Mouse (Mus musculus) forebrain, embryonic 11.5 days (tissue): ENCODE data around the gene Xpo4. TPM values are rescaled to one million over a fixed set of nuclear protein-coding genes. Genes with fewer than 3 reads are reported as not detected.

Experiments used
- ATAC-seq: fragments of 200-750 bp; cut with Nextera tagmentation; replicated peaks from 2 replicates; pipeline ENCODE4 v1.8.0; 2017; ENCODE audit warnings: moderate TSS enrichment; ENCODE audit not compliant: low FRiP score
- DNase-seq: peaks from one replicate; pipeline ENCODE4 v3.0.0-alpha.2; 2017; ENCODE audit warnings: low spot score
- H3K27ac ChIP-seq: fragments of 300-500 bp; sonication (generic); 2 replicates; pipeline ENCODE4 v1.5.1; 2014; ENCODE audit warnings: low read depth, low read length
- H3K27me3 ChIP-seq: fragments of 300-500 bp; sonication (generic); 2 replicates; pipeline ENCODE4 v1.6.1; 2014; ENCODE audit warnings: mild to moderate bottlenecking, low read length, mixed read lengths; ENCODE audit not compliant: control insufficient read depth, insufficient read depth
- H3K36me3 ChIP-seq: fragments of 300-500 bp; sonication (generic); 2 replicates; pipeline ENCODE4 v1.6.1; 2014; ENCODE audit warnings: mild to moderate bottlenecking, low read length, moderate library complexity, mixed read lengths; ENCODE audit not compliant: control insufficient read depth, insufficient read depth
- H3K4me1 ChIP-seq: fragments of 300-500 bp; sonication (generic); replicated peaks from 2 replicates; pipeline ENCODE4 v1.6.1; 2014; ENCODE audit warnings: low read length, mixed read lengths; ENCODE audit not compliant: control insufficient read depth, insufficient read depth
- H3K4me2 ChIP-seq: fragments of 300-500 bp; sonication (generic); 2 replicates; pipeline ENCODE4 v1.6.1; 2014; ENCODE audit warnings: low read depth, mild to moderate bottlenecking, low read length, moderate library complexity, mixed read lengths; ENCODE audit not compliant: severe bottlenecking
- H3K4me3 ChIP-seq: fragments of 300-500 bp; sonication (generic); 2 replicates; pipeline ENCODE4 v1.5.1; 2014; ENCODE audit warnings: low read depth, low read length
- H3K9ac ChIP-seq: fragments of 300-500 bp; sonication (generic); 2 replicates; pipeline ENCODE4 v1.6.1; 2014; ENCODE audit warnings: low read length
- H3K9me3 ChIP-seq: fragments of 300-500 bp; sonication (generic); 2 replicates; pipeline ENCODE4 v1.6.1; 2016; ENCODE audit warnings: low read length, mixed read lengths; ENCODE audit not compliant: control insufficient read depth
- WGBS: fragments of 180-500 bp; shearing (Covaris S2); extraction: QIAGEN DNeasy Blood & Tissue Kit; methylation state at CpG from one replicate; pipeline ENCODE4 v1.1.7; 2014; 5-methylcytosine and 5-hydroxymethylcytosine counted together
- polyA plus RNA-seq: library from polyadenylated mRNA; unstranded; fragments of >200 nt; fragmentation: Nextera tagmentation; extraction: Ambion mirVana; gene quantifications from 2 replicates; pipeline ENCODE4 v1.2.1, GENCODE M21; 2014

Xpo4 gene
- polyA plus RNA-seq, 1 experiment from 2014 or later, result 39.1 TPM

GRCm38 (mm10) chr14:57634141-57634540 is 31.1 kb downstream of the Xpo4 start:
- Histone ChIP-seq H3K4me1 (0 out of 2 replicates have a peak, but pooled peaks cover 2% of the 10 kb centered on the region), H3K27ac (no peak overlapping the region), H3K4me2 (no peak overlapping the region), H3K27me3 (no peaks in the 10 kb centered on the region), H3K36me3 (no peaks in the 10 kb centered on the region), H3K9ac (no peak overlapping the region), H3K9me3 (no peaks in the 10 kb centered on the region), H3K4me3 (no peak overlapping the region)
- DNase-seq (no peak), ATAC-seq (no peak)
- WGBS, result 47% methylated on average over 5 of the region's 5 CpGs

GRCm38 (mm10) chr14:57629595-57629994 is 35.6 kb downstream of the Xpo4 start:
- H3K4me3 ChIP-seq, result no peak overlapping the region
- peaks cover 3% of the 10 kb centered on the region; the same call in 1 of the 2 replicates for H3K36me3 ChIP-seq
- ATAC-seq, result no peak
- no peaks in the 10 kb centered on the region for H3K27me3 ChIP-seq
- H3K27ac ChIP-seq, result no peak overlapping the region
- H3K4me1 ChIP-seq, result 0 out of 2 replicates have a peak, but pooled peaks cover 2% of the 10 kb centered on the region
- 87% methylated on average over 4 of the region's 4 CpGs for WGBS
- H3K9me3 ChIP-seq, result no peaks in the 10 kb centered on the region
- DNase-seq, result no peak
- H3K9ac ChIP-seq, result no peak overlapping the region
- H3K4me2 ChIP-seq, result no peak overlapping the region

DNA sequence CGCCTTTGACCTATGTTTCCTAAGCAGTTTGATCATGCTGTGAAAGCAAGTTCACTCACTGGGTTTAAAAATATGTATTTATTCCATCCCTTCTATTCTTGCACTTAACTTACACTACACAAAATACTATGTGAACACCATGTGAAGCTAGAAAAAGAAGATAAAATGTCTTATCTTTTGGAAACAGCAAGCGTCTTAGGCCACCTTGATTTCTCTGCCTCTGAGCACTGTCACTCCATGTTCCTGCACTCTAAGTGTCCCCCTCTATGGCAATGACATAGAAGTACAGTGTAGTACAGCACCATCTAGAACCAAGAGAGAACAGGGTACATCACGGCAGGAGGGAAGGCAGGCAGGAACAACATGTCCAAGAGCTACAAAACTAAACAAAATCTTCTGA is 42.3 kb downstream of the Xpo4 start:
- Histone ChIP-seq H3K36me3 (no peaks in the 10 kb centered on the region; the same call in 1 of the 2 replicates), H3K27me3 (no peaks in the 10 kb centered on the region), H3K4me3 (no peak overlapping the region), H3K9ac (no peak overlapping the region), H3K27ac (no peak overlapping the region), H3K9me3 (no peaks in the 10 kb centered on the region), H3K4me1 (0 out of 2 replicates have a peak, but pooled peaks cover 2% of the 10 kb centered on the region), H3K4me2 (no peak overlapping the region)
- 86% methylated on average over 3 of the region's 3 CpGs for WGBS
- DNase-seq (no peak), ATAC-seq (no peak)

DNA sequence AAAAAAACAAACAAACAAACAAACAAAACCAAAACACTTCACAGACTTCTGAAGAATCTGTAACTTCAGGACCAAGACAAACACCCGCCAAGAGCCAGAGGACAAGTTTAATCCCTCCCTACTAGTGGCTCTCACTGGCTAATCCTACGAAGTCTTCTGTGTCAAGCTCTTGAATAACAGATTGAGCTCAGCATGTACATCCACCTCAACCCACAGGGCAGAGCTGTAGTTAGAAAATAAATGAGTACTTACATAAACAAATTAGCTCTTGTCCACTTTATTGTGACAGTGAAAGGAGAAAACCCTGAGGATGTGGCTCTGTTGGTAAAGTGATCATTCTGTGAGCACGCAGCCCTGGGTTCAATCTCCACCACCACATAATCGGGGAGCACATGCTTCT is 43.5 kb downstream of the Xpo4 start:
- Histone ChIP-seq H3K9ac (no peak overlapping the region), H3K4me3 (no peak overlapping the region), H3K27me3 (no peaks in the 10 kb centered on the region), H3K27ac (no peak overlapping the region), H3K36me3 (no peaks in the 10 kb centered on the region; the same call in 1 of the 2 replicates), H3K9me3 (no peaks in the 10 kb centered on the region), H3K4me1 (0 out of 2 replicates have a peak, but pooled peaks cover 2% of the 10 kb centered on the region), H3K4me2 (no peak overlapping the region)
- WGBS, result 64% methylated on average over 4 of the region's 4 CpGs
- no peak for DNase-seq
- ATAC-seq, result no peak

GRCm38 (mm10) chr14:57620598-57621236 is 44.5 kb downstream of the Xpo4 start:
- no peak for ATAC-seq
- no peak overlapping the region for H3K9ac ChIP-seq
- no peak overlapping the region for H3K27ac ChIP-seq
- H3K27me3 ChIP-seq, result no peaks in the 10 kb centered on the region
- no peaks in the 10 kb centered on the region; the same call in 1 of the 2 replicates for H3K36me3 ChIP-seq
- no peak overlapping the region for H3K4me2 ChIP-seq
- H3K4me1 ChIP-seq, result 0 out of 2 replicates have a peak, but pooled peaks cover 4% of the 10 kb centered on the region
- no peaks in the 10 kb centered on the region for H3K9me3 ChIP-seq
- WGBS, result 66% methylated on average over 4 of the region's 4 CpGs
- no peak overlapping the region for H3K4me3 ChIP-seq
- DNase-seq, result no peak

DNA sequence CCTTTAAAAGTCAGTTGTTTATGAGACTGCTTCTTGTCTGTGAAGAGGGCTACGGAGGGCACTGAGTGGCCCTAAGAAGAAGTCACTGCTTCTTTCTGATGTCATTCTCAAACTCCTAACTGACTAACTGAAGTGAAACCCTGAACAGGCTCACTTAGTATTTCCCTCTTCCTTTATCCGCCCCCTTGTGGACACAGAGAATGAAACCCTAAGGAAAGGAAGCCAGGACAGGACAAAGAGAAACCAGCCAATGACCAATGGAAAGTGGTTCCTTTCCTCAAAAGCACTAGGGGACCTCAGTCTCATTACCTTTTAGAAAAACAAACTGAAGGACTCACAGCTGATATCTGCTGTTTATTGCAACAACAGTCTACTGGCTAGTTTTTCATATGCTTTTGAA is 45.7 kb downstream of the Xpo4 start:
- Histone ChIP-seq H3K4me2 (no peak overlapping the region), H3K9ac (no peak overlapping the region), H3K9me3 (no peaks in the 10 kb centered on the region), H3K27ac (no peak overlapping the region), H3K4me1 (0 out of 2 replicates have a peak, but pooled peaks cover 4% of the 10 kb centered on the region), H3K4me3 (no peak overlapping the region), H3K27me3 (no peaks in the 10 kb centered on the region), H3K36me3 (no peaks in the 10 kb centered on the region)
- WGBS, result 47% methylated on average over 2 of the region's 2 CpGs
- DNase-seq (no peak), ATAC-seq (no peak)

DNA sequence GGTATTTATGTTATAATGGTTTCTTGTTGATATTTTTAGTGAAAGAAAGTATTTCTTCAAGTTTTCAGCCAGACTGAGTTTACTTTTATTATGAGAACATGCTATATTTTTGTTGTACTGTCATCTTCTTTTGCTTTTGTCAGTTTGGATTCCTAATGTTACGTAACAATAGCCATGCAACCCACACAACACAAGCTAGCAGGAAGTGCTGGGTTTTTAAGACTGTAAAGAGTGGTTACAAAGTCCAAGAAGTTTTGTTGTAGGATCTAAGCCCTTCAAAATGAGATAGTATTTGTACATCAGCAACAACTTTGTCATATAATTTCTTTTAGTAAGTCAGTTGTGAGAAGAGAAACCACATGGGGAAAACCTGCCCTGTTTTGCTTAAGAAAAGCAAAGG is 47.6 kb downstream of the Xpo4 start:
- DNase-seq, result no peak
- Histone ChIP-seq H3K9ac (no peak overlapping the region), H3K9me3 (no peaks in the 10 kb centered on the region), H3K4me2 (no peak overlapping the region), H3K27ac (no peak overlapping the region), H3K36me3 (no peaks in the 10 kb centered on the region), H3K27me3 (no peaks in the 10 kb centered on the region), H3K4me1 (0 out of 2 replicates have a peak, but pooled peaks cover 3% of the 10 kb centered on the region), H3K4me3 (no peak overlapping the region)
- ATAC-seq, result no peak
- WGBS, result 96% methylated on average over 1 of the region's 1 CpGs

GRCm38 (mm10) chr14:57616339-57616965 is 48.8 kb downstream of the Xpo4 start:
- no peak overlapping the region for H3K4me3 ChIP-seq
- H3K9ac ChIP-seq, result no peak overlapping the region
- 0 out of 2 replicates have a peak, but pooled peaks cover 3% of the 10 kb centered on the region for H3K4me1 ChIP-seq
- H3K36me3 ChIP-seq, result no peaks in the 10 kb centered on the region
- H3K4me2 ChIP-seq, result no peak overlapping the region
- H3K27me3 ChIP-seq, result no peaks in the 10 kb centered on the region
- DNase-seq (no peak), ATAC-seq (no peak)
- H3K27ac ChIP-seq, result no peak overlapping the region
- 87% methylated on average over 6 of the region's 6 CpGs for WGBS
- no peaks in the 10 kb centered on the region for H3K9me3 ChIP-seq
